Mouse (Mus musculus) midbrain, embryonic 14.5 days (tissue): ENCODE data around the gene Ids. TPM values are rescaled to one million over a fixed set of nuclear protein-coding genes. Genes with fewer than 3 reads are reported as not detected.
"Not testable (repeated sequence)": the region's sequence is repeated elsewhere in the genome, so short reads cannot be mapped to it uniquely, and the experiment has no call there.

ENCODE experiments used
- ATAC-seq: fragments of 200-750 bp; cut with Nextera tagmentation; 2 replicates; pipeline ENCODE4 v1.8.0; 2017; ENCODE audit warnings: moderate number of reproducible peaks, moderate library complexity; ENCODE audit not compliant: low FRiP score, low TSS enrichment
- DNase-seq: peaks from one replicate; pipeline ENCODE4 v3.0.0-alpha.2; 2015
- H3K27ac ChIP-seq: fragments of 300-500 bp; sonication (generic); replicated peaks from 2 replicates; pipeline ENCODE4 v1.5.1; 2014; ENCODE audit warnings: mild to moderate bottlenecking, low read depth, low read length, moderate library complexity
- H3K27me3 ChIP-seq: fragments of 300-500 bp; sonication (generic); 2 replicates; pipeline ENCODE4 v1.6.1; 2014; ENCODE audit warnings: low read length, control low read depth, mixed read lengths; ENCODE audit not compliant: control insufficient read depth, insufficient read depth
- H3K36me3 ChIP-seq: fragments of 300-500 bp; sonication (generic); 2 replicates; pipeline ENCODE4 v1.6.1; 2014; ENCODE audit warnings: low read length, control low read depth; ENCODE audit not compliant: control insufficient read depth, insufficient read depth
- H3K4me1 ChIP-seq: fragments of 300-500 bp; sonication (generic); 2 replicates; pipeline ENCODE4 v1.6.1; 2014; ENCODE audit warnings: mild to moderate bottlenecking, antibody characterized with exemption, low read length, control low read depth; ENCODE audit not compliant: control insufficient read depth, insufficient read depth
- H3K4me2 ChIP-seq: fragments of 300-500 bp; sonication (generic); 2 replicates; pipeline ENCODE4 v1.6.1; 2014; ENCODE audit warnings: mild to moderate bottlenecking, low read length, moderate library complexity
- H3K4me3 ChIP-seq: fragments of 300-500 bp; sonication (generic); replicated peaks from 2 replicates; pipeline ENCODE4 v1.5.1; 2014; ENCODE audit warnings: low read depth, low read length
- H3K9ac ChIP-seq: fragments of 300-500 bp; sonication (generic); replicated peaks from 2 replicates; pipeline ENCODE4 v1.6.1; 2014; ENCODE audit warnings: mild to moderate bottlenecking, low read length, moderate library complexity
- H3K9me3 ChIP-seq: fragments of 300-500 bp; sonication (generic); 2 replicates; pipeline ENCODE4 v1.6.1; 2016; ENCODE audit warnings: low read length, control low read depth, mixed read lengths; ENCODE audit not compliant: control insufficient read depth
- WGBS: fragments of 180-500 bp; shearing (Covaris S2); extraction: QIAGEN DNeasy Blood & Tissue Kit; methylation state at CpG from one replicate; pipeline ENCODE4 v1.1.7; 2014; 5-methylcytosine and 5-hydroxymethylcytosine counted together
- polyA plus RNA-seq: library from polyadenylated mRNA; unstranded; fragments of >200 nt; fragmentation: Nextera tagmentation; extraction: Ambion mirVana; gene quantifications from 2 replicates; pipeline ENCODE4 v1.2.1, GENCODE M21; 2014

Gene Ids
- 20.1 and 28.0 TPM in 2 replicates for polyA plus RNA-seq

GRCm38 (mm10) chrX:70364661-70365613 lies at the start of gene Ids:
Gene Ids (minus strand): TSS chrX:70365084.
- Histone ChIP-seq H3K27ac (peak within 1 kb of the TSS; percentile 66), H3K9me3 (no peaks in the 10 kb centered on the region), H3K4me2 (peak within 1 kb of the TSS; percentile 57), H3K9ac (peak within 1 kb of the TSS; percentile 64), H3K27me3 (no peaks in the 10 kb centered on the region), H3K4me3 (peak within 1 kb of the TSS; percentile 47), H3K4me1 (0 out of 2 replicates have a peak, but pooled peaks cover 7% of the 10 kb centered on the region), H3K36me3 (peaks cover 8% of the 10 kb centered on the region)
- DNase-seq (peak; percentile 93), ATAC-seq (peak; percentile 95)
- 22% methylated on average over 45 of the region's 45 CpGs for WGBS

- not testable (repeated sequence) for H3K27me3 ChIP-seq, H3K9ac ChIP-seq, H3K27ac ChIP-seq, H3K4me1 ChIP-seq, ATAC-seq, DNase-seq, H3K9me3 ChIP-seq, H3K4me3 ChIP-seq, H3K4me2 ChIP-seq, H3K36me3 ChIP-seq
Measured at GRCm38 (mm10) chrX:70392636-70393035, 27.8 kb upstream of the Ids start.

GRCm38 (mm10) chrX:70385962-70386351 lies 21.1 kb upstream of the Ids start:
- Histone ChIP-seq H3K4me3 (peak overlapping the region; percentile 43), H3K9me3 (no peaks in the 10 kb centered on the region), H3K36me3 (no peaks in the 10 kb centered on the region), H3K27me3 (no peaks in the 10 kb centered on the region), H3K4me2 (peak overlapping the region; percentile 57), H3K9ac (peak overlapping the region; percentile 60), H3K4me1 (no peaks in the 10 kb centered on the region), H3K27ac (peak overlapping the region; percentile 66; the same call in 1 of the 2 replicates)
- WGBS: 28% methylated on average over 11 of the region's 11 CpGs
- peak; percentile 53 for ATAC-seq
- DNase-seq: no peak

GRCm38 (mm10) chrX:70385276-70385961 lies 20.5 kb upstream of the Ids start, which contains the start of gene 1110012L19Rik:
Gene 1110012L19Rik (plus strand): TSS chrX:70385877.
- H3K9ac ChIP-seq: peak within 1 kb of the TSS; percentile 60
- WGBS: 18% methylated on average over 22 of the region's 22 CpGs
- no peaks in the 10 kb centered on the region for H3K9me3 ChIP-seq
- H3K4me1 ChIP-seq: no peaks in the 10 kb centered on the region
- no peaks in the 10 kb centered on the region for H3K27me3 ChIP-seq
- peak within 1 kb of the TSS; percentile 57 for H3K4me2 ChIP-seq
- peak; percentile 88 for DNase-seq
- H3K36me3 ChIP-seq: no peaks in the 10 kb centered on the region
- peak within 1 kb of the TSS; percentile 43 for H3K4me3 ChIP-seq
- peak; percentile 92 for ATAC-seq
- peak within 1 kb of the TSS; percentile 66 for H3K27ac ChIP-seq

- H3K27me3 ChIP-seq: no peaks in the 10 kb centered on the region
- ATAC-seq (no peak), DNase-seq (no peak)
- peak overlapping the region; percentile 57 for H3K4me2 ChIP-seq
- H3K9me3 ChIP-seq: no peaks in the 10 kb centered on the region
- no peaks in the 10 kb centered on the region for H3K4me1 ChIP-seq
- H3K27ac ChIP-seq: peak overlapping the region; percentile 66
- no peaks in the 10 kb centered on the region for H3K36me3 ChIP-seq
- peak overlapping the region; percentile 43 for H3K4me3 ChIP-seq
- WGBS: 52% methylated on average over 3 of the region's 3 CpGs
- peak overlapping the region; percentile 48 for H3K9ac ChIP-seq
Measured at GRCm38 (mm10) chrX:70384917-70385275, 20.0 kb upstream of the Ids start.

- DNase-seq, H3K4me2 ChIP-seq, H3K4me3 ChIP-seq, H3K4me1 ChIP-seq, H3K9me3 ChIP-seq, H3K36me3 ChIP-seq, H3K9ac ChIP-seq, H3K27me3 ChIP-seq, H3K27ac ChIP-seq: not testable (repeated sequence)
- WGBS: 70% methylated on average over 5 of the region's 6 CpGs
- ATAC-seq: peak; percentile 62
Measured at GRCm38 (mm10) chrX:70374469-70375110, 9.7 kb upstream of the Ids start.

GRCm38 (mm10) chrX:70369758-70370157 lies 4.9 kb upstream of the Ids start:
- H3K9me3 ChIP-seq, H3K4me1 ChIP-seq, ATAC-seq, H3K36me3 ChIP-seq, H3K4me2 ChIP-seq, H3K4me3 ChIP-seq, H3K9ac ChIP-seq, DNase-seq, H3K27ac ChIP-seq, H3K27me3 ChIP-seq: not testable (repeated sequence)
- WGBS: 30% methylated on average over 1 of the region's 6 CpGs

- WGBS: 85% methylated on average over 1 of the region's 1 CpGs
- DNase-seq (no peak), ATAC-seq (no peak)
- Histone ChIP-seq H3K4me1 (0 out of 2 replicates have a peak, but pooled peaks cover 7% of the 10 kb centered on the region), H3K9ac (peak overlapping the region; percentile 64), H3K4me2 (peak overlapping the region; percentile 57), H3K9me3 (no peaks in the 10 kb centered on the region), H3K27ac (no peak overlapping the region; the same call in 1 of the 2 replicates), H3K27me3 (no peaks in the 10 kb centered on the region), H3K4me3 (peak overlapping the region; percentile 47), H3K36me3 (peaks cover 11% of the 10 kb centered on the region)
Measured at GRCm38 (mm10) chrX:70364202-70364601, 682 bp downstream of the Ids start.
